Mouse (Mus musculus) testis, adult 2 months (tissue): ENCODE measurements around the gene Glp2r. TPM values are rescaled to one million over a fixed set of nuclear protein-coding genes. Genes with fewer than 3 reads are reported as not detected.

Experiments used
- H3K27ac ChIP-seq: fragments of 200-500 bp; 2 replicates; pipeline ENCODE4 v1.5.1; 2012; ENCODE audit warnings: low read depth, low read length; ENCODE audit not compliant: control insufficient read depth, insufficient read depth
- H3K27me3 ChIP-seq: fragments of 200-500 bp; 2 replicates; pipeline ENCODE4 v1.6.1; 2012; ENCODE audit warnings: mild to moderate bottlenecking, low read length, moderate library complexity; ENCODE audit not compliant: control insufficient read depth, insufficient read depth
- H3K36me3 ChIP-seq: fragments of 200-500 bp; 2 replicates; pipeline ENCODE4 v1.6.1; 2012; ENCODE audit warnings: mild to moderate bottlenecking, low read length; ENCODE audit not compliant: control insufficient read depth, insufficient read depth
- H3K4me1 ChIP-seq: fragments of 200-500 bp; 2 replicates; pipeline ENCODE4 v1.6.1; 2012; ENCODE audit warnings: low read length; ENCODE audit not compliant: control insufficient read depth, insufficient read depth
- H3K4me3 ChIP-seq: fragments of 200-500 bp; 2 replicates; pipeline ENCODE4 v1.5.1; 2012; ENCODE audit warnings: low read depth, mild to moderate bottlenecking, low read length, moderate library complexity, mixed read lengths; ENCODE audit not compliant: control insufficient read depth
- CTCF ChIP-seq: fragments of 200-500 bp; IDR thresholded peaks from 2 replicates; pipeline ENCODE4 v1.5.1; 2012; ENCODE audit warnings: low read depth, mild to moderate bottlenecking, inconsistent platforms, low read length, moderate library complexity; ENCODE audit not compliant: control insufficient read depth, insufficient read depth, insufficient replicate concordance
- POLR2A ChIP-seq: fragments of 200-500 bp; IDR thresholded peaks from 2 replicates; pipeline ENCODE4 v1.6.1; 2012; ENCODE audit warnings: low read depth, mild to moderate bottlenecking, inconsistent platforms, low read length, moderate library complexity; ENCODE audit not compliant: control insufficient read depth
- polyA plus RNA-seq: library from polyadenylated mRNA; depleted of rRNA; stranded (reverse); fragments of >200 nt; gene quantifications from 2 replicates; pipeline ENCODE4 v1.2.3, GENCODE M21; 2012

The Glp2r gene
- polyA plus RNA-seq, 1 experiment = 0.73 TPM

GRCm38 (mm10) chr11:67652194-67652892, 118.6 kb downstream of the Glp2r start:
- no peaks in the 10 kb centered on the region for H3K36me3 ChIP-seq
- H3K4me3 ChIP-seq = no peak overlapping the region
- no peak overlapping the region for H3K27ac ChIP-seq
- no peaks in the 10 kb centered on the region for H3K27me3 ChIP-seq
- no peak for TF ChIP-seq POLR2A
- peak; percentile 61; the same call in 1 of the 2 replicates for TF ChIP-seq CTCF
- no peaks in the 10 kb centered on the region for H3K4me1 ChIP-seq

GRCm38 (mm10) chr11:67651731-67652130, 119.2 kb downstream of the Glp2r start:
- Histone ChIP-seq H3K4me1 (no peaks in the 10 kb centered on the region), H3K27me3 (no peaks in the 10 kb centered on the region), H3K4me3 (no peak overlapping the region), H3K27ac (no peak overlapping the region), H3K36me3 (no peaks in the 10 kb centered on the region)
- TF ChIP-seq POLR2A (no peak), CTCF (no peak)

- Histone ChIP-seq H3K27ac (no peak overlapping the region), H3K36me3 (no peaks in the 10 kb centered on the region), H3K4me3 (no peak overlapping the region), H3K4me1 (no peaks in the 10 kb centered on the region), H3K27me3 (no peaks in the 10 kb centered on the region)
- TF ChIP-seq CTCF (no peak), POLR2A (no peak)
Measured at GRCm38 (mm10) chr11:67649971-67650707, 120.8 kb downstream of the Glp2r start.

- TF ChIP-seq CTCF (no peak), POLR2A (no peak)
- Histone ChIP-seq H3K27ac (no peak overlapping the region), H3K4me1 (no peaks in the 10 kb centered on the region), H3K4me3 (no peak overlapping the region), H3K27me3 (no peaks in the 10 kb centered on the region), H3K36me3 (no peaks in the 10 kb centered on the region)
Measured at GRCm38 (mm10) chr11:67648651-67649407, 122.1 kb downstream of the Glp2r start.

GRCm38 (mm10) chr11:67647745-67648144, 123.2 kb downstream of the Glp2r start:
- peak overlapping the region; percentile 18 for H3K27ac ChIP-seq
- no peaks in the 10 kb centered on the region for H3K36me3 ChIP-seq
- H3K4me3 ChIP-seq = no peak overlapping the region
- no peaks in the 10 kb centered on the region for H3K4me1 ChIP-seq
- TF ChIP-seq POLR2A = no peak
- TF ChIP-seq CTCF = peak; percentile 70; the same call in 1 of the 2 replicates
- no peaks in the 10 kb centered on the region for H3K27me3 ChIP-seq

- TF ChIP-seq POLR2A = no peak
- no peak for TF ChIP-seq CTCF
Measured at GRCm38 (mm10) chr11:67644632-67645149, 126.3 kb downstream of the Glp2r start.

GRCm38 (mm10) chr11:67643465-67643864, 127.5 kb downstream of the Glp2r start:
- TF ChIP-seq CTCF (no peak), POLR2A (no peak)
- Histone ChIP-seq H3K27ac (no peak overlapping the region), H3K27me3 (no peaks in the 10 kb centered on the region), H3K36me3 (no peaks in the 10 kb centered on the region), H3K4me3 (no peak overlapping the region), H3K4me1 (no peaks in the 10 kb centered on the region)

More at GRCm38 (mm10) chr11:67644632-67645149, 126.3 kb downstream of the Glp2r start:
- H3K4me3 ChIP-seq = no peak overlapping the region
- no peaks in the 10 kb centered on the region for H3K27me3 ChIP-seq
- no peak overlapping the region for H3K27ac ChIP-seq
- no peaks in the 10 kb centered on the region for H3K36me3 ChIP-seq
- no peaks in the 10 kb centered on the region for H3K4me1 ChIP-seq
